ENCODE assay signal across 8 mouse cellular contexts in genomic region chr1:51719897-51720673, GRCm38 (mm10).
A peak's percentile ranks its signal among the peaks of the same experiment; 100 is the strongest.
DNase-seq lines count a peak whose midpoint lies in the region; ATAC-seq lines count a peak whose summit lies in the region.

No protein-coding gene starts in this region.

- H3K9me3 ChIP-seq in hindbrain, embryonic 15.5 days, result no peaks in the 10 kb centered on the region
- H3K9me3 ChIP-seq in hindbrain, embryonic 12.5 days (replicated peaks), result 0 out of 2 replicates have a peak, but pooled peaks cover 3% of the 10 kb centered on the region
- no peaks in the 10 kb centered on the region for H3K9me3 ChIP-seq in liver, embryonic 16.5 days (replicated peaks; ENCODE audit: control insufficient read depth, low read length)

- peaks cover 7% of the 10 kb centered on the region for H3K4me1 ChIP-seq in hindbrain, embryonic 15.5 days (replicated peaks)
- no peaks in the 10 kb centered on the region for H3K4me1 ChIP-seq in hindbrain, embryonic 12.5 days
- H3K4me1 ChIP-seq in liver, embryonic 16.5 days (ENCODE audit: control insufficient read depth, low read depth, low read length), result no peaks in the 10 kb centered on the region

- H3K27me3 ChIP-seq in hindbrain, embryonic 15.5 days, result no peaks in the 10 kb centered on the region
- H3K27me3 ChIP-seq in hindbrain, embryonic 12.5 days, result no peaks in the 10 kb centered on the region
- no peaks in the 10 kb centered on the region for H3K27me3 ChIP-seq in liver, embryonic 16.5 days (ENCODE audit: control insufficient read depth, insufficient read depth, low read depth, low read length)

- H3K4me3 ChIP-seq in hindbrain, embryonic 15.5 days, result no peak overlapping the region
- H3K4me3 ChIP-seq in hindbrain, embryonic 12.5 days, result no peak overlapping the region
- H3K4me3 ChIP-seq in liver, embryonic 16.5 days (ENCODE audit: low read depth, low read length), result no peak overlapping the region

- H3K36me3 ChIP-seq in hindbrain, embryonic 15.5 days, result no peaks in the 10 kb centered on the region
- H3K36me3 ChIP-seq in hindbrain, embryonic 12.5 days, result no peaks in the 10 kb centered on the region
- no peaks in the 10 kb centered on the region for H3K36me3 ChIP-seq in liver, embryonic 16.5 days (ENCODE audit: control insufficient read depth, insufficient read depth)

- ATAC-seq in hindbrain, embryonic 15.5 days (ENCODE audit: low FRiP score, low read depth), result 0 out of 2 replicates have a peak, but pooled peaks have one; percentile 30
- ATAC-seq in hindbrain, embryonic 12.5 days (ENCODE audit: low FRiP score), result no peak
- peak; percentile 91 for ATAC-seq in liver, embryonic 16.5 days (ENCODE audit: low read depth)

- DNase-seq in adrenal gland, postnatal 14 days, result peak; percentile 79
- DNase-seq in kidney, adult 8-10 months, result peak; percentile 45 to 72
- no peak for DNase-seq in spleen, postnatal 10 days (ENCODE audit: low spot score in 2 of 2)
- no peak for DNase-seq in spleen, adult 18-20 months
- no peak for DNase-seq in cerebellum, adult 9-10 months

- 50% methylated on average over 9 of the region's 9 CpGs for WGBS in hindbrain, embryonic 15.5 days
- 64% methylated on average over 9 of the region's 9 CpGs for WGBS in hindbrain, embryonic 12.5 days
- WGBS in liver, embryonic 16.5 days (ENCODE audit: insufficient replicate concordance), result 58% methylated on average over 9 of the region's 9 CpGs

- no peak overlapping the region for H3K27ac ChIP-seq in hindbrain, embryonic 15.5 days (replicated peaks)
- H3K27ac ChIP-seq in hindbrain, embryonic 12.5 days, result no peak overlapping the region
- H3K27ac ChIP-seq in liver, embryonic 16.5 days (ENCODE audit: low read length), result 0 out of 2 replicates have a peak overlapping the region, but pooled peaks have one; percentile 32

- H3K9ac ChIP-seq in hindbrain, embryonic 15.5 days, result no peak overlapping the region
- H3K9ac ChIP-seq in hindbrain, embryonic 12.5 days, result no peak overlapping the region
- H3K9ac ChIP-seq in liver, embryonic 16.5 days (ENCODE audit: low read depth, low read length), result no peak overlapping the region

- no peak overlapping the region for H3K4me2 ChIP-seq in hindbrain, embryonic 15.5 days
- no peak overlapping the region for H3K4me2 ChIP-seq in hindbrain, embryonic 12.5 days (replicated peaks)
- H3K4me2 ChIP-seq in liver, embryonic 16.5 days (ENCODE audit: low read depth, low read length), result no peak overlapping the region; the same call in 1 of the 2 replicates

Comparison
In these comparisons a context has a peak if more than half of its experiments do, and no peak if none do; other contexts are left out.
1. DNase-seq: peak in adrenal gland, postnatal 14 days (single experiment) and kidney, adult 8-10 months (2 of 2); none in spleen, postnatal 10 days (0 of 2), spleen, adult 18-20 months (0 of 2) and cerebellum, adult 9-10 months (single experiment).